Mouse (Mus musculus) liver, embryonic 13.5 days (tissue): ENCODE data around the gene Hipk4. TPM values are rescaled to one million over a fixed set of nuclear protein-coding genes. Genes with fewer than 3 reads are reported as not detected.

Experiments used
- ATAC-seq: fragments of 200-750 bp; cut with Nextera tagmentation; 2 replicates; pipeline ENCODE4 v1.8.0; 2017; ENCODE audit warnings: low read depth, mild to moderate bottlenecking, moderate number of reproducible peaks, moderate library complexity
- DNase-seq: peaks from one replicate; pipeline ENCODE4 v3.0.0; 2022
- H3K27ac ChIP-seq: fragments of 300-500 bp; sonication (generic); 2 replicates; pipeline ENCODE4 v1.5.1; 2015; ENCODE audit warnings: moderate library complexity, mild to moderate bottlenecking, inconsistent platforms
- H3K27me3 ChIP-seq: fragments of 300-500 bp; sonication (generic); 2 replicates; pipeline ENCODE4 v1.6.1; 2015; ENCODE audit warnings: mild to moderate bottlenecking, inconsistent platforms
- H3K36me3 ChIP-seq: fragments of 300-500 bp; sonication (generic); 2 replicates; pipeline ENCODE4 v1.6.1; 2015; ENCODE audit warnings: mild to moderate bottlenecking, inconsistent platforms
- H3K4me1 ChIP-seq: fragments of 300-500 bp; sonication (generic); replicated peaks from 2 replicates; pipeline ENCODE4 v1.6.1; 2015; ENCODE audit warnings: inconsistent platforms
- H3K4me2 ChIP-seq: fragments of 300-500 bp; sonication (generic); 2 replicates; pipeline ENCODE4 v1.6.1; 2015; ENCODE audit warnings: inconsistent platforms, mild to moderate bottlenecking, moderate library complexity
- H3K4me3 ChIP-seq: fragments of 300-500 bp; sonication (generic); replicated peaks from 2 replicates; pipeline ENCODE4 v1.5.1; 2015; ENCODE audit warnings: mild to moderate bottlenecking, inconsistent platforms
- H3K9ac ChIP-seq: fragments of 300-500 bp; sonication (generic); 2 replicates; pipeline ENCODE4 v1.6.1; 2015; ENCODE audit warnings: mild to moderate bottlenecking, inconsistent platforms
- H3K9me3 ChIP-seq: fragments of 300-500 bp; sonication (generic); replicated peaks from 2 replicates; pipeline ENCODE4 v1.6.1; 2016; ENCODE audit warnings: inconsistent platforms
- WGBS: fragments of 180-500 bp; shearing (Covaris S2); methylation state at CpG from one replicate; pipeline ENCODE4 v1.1.7; 2015; ENCODE audit not compliant: insufficient replicate concordance; 5-methylcytosine and 5-hydroxymethylcytosine counted together
- polyA plus RNA-seq: library from polyadenylated mRNA; unstranded; fragments of >200 nt; fragmentation: Nextera tagmentation; extraction: Ambion mirVana; gene quantifications from 2 replicates; pipeline ENCODE4 v1.2.1, GENCODE M21; 2015

Gene Hipk4
- polyA plus RNA-seq, result 0.08 and 0.12 TPM in 2 replicates

DNA sequence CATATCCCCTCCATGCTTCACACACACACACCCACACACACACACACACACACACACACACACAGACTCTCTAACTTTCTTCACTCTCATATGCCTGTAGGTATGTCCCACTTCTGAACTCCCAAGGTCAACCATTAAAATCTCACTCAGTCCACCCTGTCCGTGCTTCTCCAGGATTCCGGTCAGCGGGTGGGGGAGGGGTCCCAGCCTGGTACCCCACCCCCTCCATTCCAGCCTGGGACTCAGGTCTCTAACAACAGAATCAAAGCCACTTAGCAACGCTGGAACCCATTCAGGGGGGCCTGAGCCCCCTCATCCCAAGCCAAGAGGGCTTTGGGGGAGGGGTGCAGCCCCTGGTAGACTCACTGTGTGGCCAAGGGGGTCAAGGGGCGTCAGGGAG lies at the start of gene Hipk4:
Gene Hipk4, plus strand, starts transcription at position 301 of the 400 bp plus-strand sequence.
- DNase-seq, result no peak

DNA sequence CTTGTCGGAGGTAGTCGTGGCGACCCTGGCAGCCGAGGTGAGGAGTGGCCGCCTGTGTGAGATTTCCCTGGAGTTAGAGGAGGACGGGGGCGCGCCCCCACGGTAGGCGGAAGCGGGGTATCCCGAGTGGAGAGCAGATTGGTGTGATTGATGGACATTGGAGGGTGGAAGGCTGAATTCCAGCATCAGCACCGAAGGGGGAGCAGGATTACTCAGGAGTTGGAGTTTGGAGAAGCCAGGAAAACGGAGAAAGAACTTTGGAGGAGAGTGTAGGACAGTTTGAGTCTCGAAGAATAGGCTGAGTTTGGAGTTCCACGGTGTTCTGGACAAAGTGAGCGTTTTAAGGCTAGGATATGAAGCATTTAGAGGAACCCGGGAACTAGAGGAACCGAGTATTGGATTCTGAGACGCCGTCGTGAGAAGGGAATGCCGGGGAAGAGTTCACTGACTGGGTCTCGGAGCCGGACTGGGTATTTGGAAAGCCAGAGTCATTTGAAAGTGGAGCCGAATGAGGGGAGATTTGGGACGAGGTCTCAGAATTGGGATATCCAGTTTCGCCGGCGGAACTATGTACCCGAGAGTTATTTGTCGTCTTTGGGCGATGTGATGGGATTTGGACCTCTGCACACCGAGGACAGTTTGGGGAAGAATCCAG lies 49.1 kb upstream of the Hipk4 start:
- WGBS, result under 1% methylated on average over 34 of the region's 34 CpGs
- Histone ChIP-seq H3K4me2 (peak overlapping the region; percentile 79), H3K27ac (peak overlapping the region; percentile 96), H3K36me3 (peaks cover 30% of the 10 kb centered on the region), H3K4me1 (peaks cover 56% of the 10 kb centered on the region), H3K9me3 (no peaks in the 10 kb centered on the region), H3K4me3 (peak overlapping the region; percentile 83), H3K27me3 (no peaks in the 10 kb centered on the region), H3K9ac (peak overlapping the region; percentile 90)
- DNase-seq (no peak), ATAC-seq (no peak)

More for the DNA sequence above, at the start of gene Hipk4:
- no peak within 1 kb of the TSS for H3K27ac ChIP-seq
- 0 out of 2 replicates have a peak, but pooled peaks cover 6% of the 10 kb centered on the region for H3K36me3 ChIP-seq
- no peak for ATAC-seq
- H3K4me3 ChIP-seq, result no peak within 1 kb of the TSS
- H3K4me1 ChIP-seq, result peaks cover 27% of the 10 kb centered on the region
- no peaks in the 10 kb centered on the region for H3K27me3 ChIP-seq
- peaks cover 6% of the 10 kb centered on the region; the same call in 1 of the 2 replicates for H3K9me3 ChIP-seq
- 61% methylated on average over 5 of the region's 5 CpGs for WGBS
- no peak within 1 kb of the TSS for H3K9ac ChIP-seq
- no peak within 1 kb of the TSS for H3K4me2 ChIP-seq

DNA sequence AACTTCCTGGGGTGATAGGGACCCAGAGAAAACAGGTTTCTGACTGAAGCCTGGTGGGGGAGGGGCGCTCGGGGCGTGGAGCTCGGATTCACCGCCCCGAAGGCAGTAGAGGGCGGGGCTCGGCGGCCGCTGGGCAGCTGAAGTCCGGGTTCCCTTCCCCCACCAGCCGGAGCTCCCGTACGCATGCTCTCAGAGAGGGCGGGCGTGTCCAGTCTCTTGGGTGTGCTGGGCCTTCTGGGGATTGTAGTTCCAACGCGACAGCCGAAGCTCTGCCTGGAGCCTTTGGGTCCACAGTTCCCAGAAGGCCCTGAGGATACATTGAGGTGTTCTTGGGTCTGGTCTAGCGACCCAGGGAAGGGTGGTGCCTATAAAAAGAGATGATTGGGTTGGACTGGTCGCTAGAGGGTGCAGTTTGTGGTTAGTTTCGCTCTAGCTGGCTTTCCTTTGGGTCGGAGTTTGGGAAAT lies 48.5 kb upstream of the Hipk4 start:
- Histone ChIP-seq H3K4me2 (peak overlapping the region; percentile 79), H3K9ac (peak overlapping the region; percentile 90), H3K27ac (peak overlapping the region; percentile 96), H3K36me3 (peaks cover 30% of the 10 kb centered on the region), H3K9me3 (no peaks in the 10 kb centered on the region), H3K4me1 (peaks cover 61% of the 10 kb centered on the region), H3K4me3 (peak overlapping the region; percentile 83), H3K27me3 (no peaks in the 10 kb centered on the region)
- peak; percentile 88 for ATAC-seq
- DNase-seq, result peak; percentile 99
- under 1% methylated on average over 23 of the region's 23 CpGs for WGBS

DNA sequence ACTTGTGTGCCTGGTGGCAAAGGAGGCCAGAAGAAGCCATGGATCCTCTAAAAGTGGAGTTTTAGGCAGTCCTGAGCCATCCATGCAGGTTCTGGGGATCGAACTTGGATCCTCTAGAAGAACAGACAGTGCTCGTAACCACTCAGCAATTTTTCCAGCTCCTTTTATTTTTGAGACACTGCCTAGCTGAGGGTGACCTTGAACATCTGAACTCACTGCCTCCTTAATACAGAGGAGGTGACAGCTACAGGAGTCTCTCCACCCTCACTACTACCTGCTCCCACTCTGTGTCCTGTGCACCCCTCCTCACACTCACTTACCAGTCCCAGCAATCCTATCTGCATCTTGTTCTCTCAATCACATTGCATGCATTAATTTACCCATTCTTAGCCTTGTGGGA lies 47.5 kb upstream of the Hipk4 start:
- H3K27ac ChIP-seq, result peak overlapping the region; percentile 96
- no peak for ATAC-seq
- no peaks in the 10 kb centered on the region for H3K27me3 ChIP-seq
- H3K4me1 ChIP-seq, result peaks cover 72% of the 10 kb centered on the region
- peaks cover 30% of the 10 kb centered on the region for H3K36me3 ChIP-seq
- no peaks in the 10 kb centered on the region for H3K9me3 ChIP-seq
- DNase-seq, result no peak
- H3K9ac ChIP-seq, result peak overlapping the region; percentile 75
- WGBS, result 79% methylated on average over 2 of the region's 2 CpGs
- peak overlapping the region; percentile 83 for H3K4me3 ChIP-seq
- H3K4me2 ChIP-seq, result peak overlapping the region; percentile 79

DNA sequence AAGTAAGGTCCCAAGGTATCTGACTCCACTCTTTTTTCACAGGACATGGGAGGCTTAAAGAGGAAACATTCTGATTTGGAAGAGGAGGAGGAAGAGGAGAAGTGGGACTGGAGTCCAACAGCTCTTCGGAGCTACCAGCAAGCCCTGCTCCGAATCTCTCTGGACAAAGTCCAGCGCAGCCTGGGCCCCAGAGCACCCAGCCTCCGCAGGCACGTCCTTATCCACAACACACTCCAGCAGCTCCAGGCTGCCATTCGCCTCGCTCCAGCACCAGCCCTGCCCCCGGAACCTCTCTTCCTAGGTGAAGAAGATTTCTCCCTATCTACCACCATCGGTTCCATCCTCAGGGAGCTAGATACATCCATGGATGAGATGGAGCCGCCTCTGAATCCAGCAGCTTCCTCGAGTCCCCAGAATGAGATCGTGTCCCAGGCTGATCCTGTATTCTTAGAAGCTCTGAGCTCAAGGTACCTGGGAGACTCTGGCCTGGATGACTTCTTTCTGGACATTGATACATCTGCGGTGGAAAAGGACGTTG lies 46.9 kb upstream of the Hipk4 start:
- Histone ChIP-seq H3K4me2 (peak overlapping the region; percentile 79), H3K9ac (peak overlapping the region; percentile 75; the same call in 1 of the 2 replicates), H3K27ac (peak overlapping the region; percentile 96), H3K9me3 (no peaks in the 10 kb centered on the region), H3K36me3 (peaks cover 30% of the 10 kb centered on the region), H3K27me3 (no peaks in the 10 kb centered on the region), H3K4me3 (no peak overlapping the region; the same call in 1 of the 2 replicates), H3K4me1 (peaks cover 78% of the 10 kb centered on the region)
- ATAC-seq, result no peak
- no peak for DNase-seq
- WGBS, result 86% methylated on average over 14 of the region's 14 CpGs

DNA sequence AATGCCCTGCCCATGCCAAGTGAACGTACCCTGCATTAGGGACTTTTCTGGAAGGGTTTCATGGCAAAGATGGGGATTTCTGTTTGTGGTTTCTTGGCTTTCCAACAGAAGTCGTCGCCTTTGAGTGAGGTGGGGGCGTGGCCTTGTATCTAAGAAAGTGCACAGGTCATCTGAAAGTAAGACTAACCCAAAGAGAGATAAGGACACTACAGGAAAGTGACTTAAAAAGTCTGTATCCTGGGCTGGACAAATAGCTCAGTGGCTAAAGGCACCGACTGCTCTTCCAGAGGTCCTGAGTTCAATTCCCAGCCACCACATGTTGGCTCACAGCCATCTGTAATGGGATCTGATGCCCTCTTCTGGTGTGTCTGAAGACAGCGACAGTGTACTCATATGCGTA lies 44.5 kb upstream of the Hipk4 start:
- H3K4me3 ChIP-seq, result no peak overlapping the region
- H3K9me3 ChIP-seq, result no peaks in the 10 kb centered on the region
- H3K27ac ChIP-seq, result peak overlapping the region; percentile 91
- H3K4me2 ChIP-seq, result peak overlapping the region; percentile 21; the same call in 1 of the 2 replicates
- H3K36me3 ChIP-seq, result peaks cover 30% of the 10 kb centered on the region
- H3K4me1 ChIP-seq, result peaks cover 85% of the 10 kb centered on the region
- peak overlapping the region; percentile 33 for H3K9ac ChIP-seq
- no peaks in the 10 kb centered on the region for H3K27me3 ChIP-seq
- no peak for ATAC-seq
- DNase-seq, result no peak
- WGBS, result 47% methylated on average over 7 of the region's 7 CpGs

DNA sequence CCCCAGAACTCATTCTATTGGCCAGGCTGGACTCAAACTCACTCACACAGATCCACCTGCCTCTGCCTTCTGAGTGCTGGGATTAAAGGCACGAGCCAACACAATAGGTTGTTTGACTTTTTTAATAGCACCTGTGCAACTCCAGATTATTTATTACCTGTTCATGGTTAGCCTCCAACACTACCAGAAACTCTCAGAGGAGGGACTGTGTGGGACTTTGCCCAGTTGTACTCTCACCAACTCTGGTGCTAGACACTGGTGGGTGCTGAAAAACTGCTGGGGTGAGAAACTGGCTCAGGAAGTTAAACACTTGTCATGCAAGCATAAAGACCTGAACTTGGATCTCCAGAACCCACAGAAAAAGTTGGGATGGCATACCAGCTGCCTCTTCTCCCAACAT lies 43.3 kb upstream of the Hipk4 start:
- Histone ChIP-seq H3K9me3 (no peaks in the 10 kb centered on the region), H3K36me3 (peaks cover 30% of the 10 kb centered on the region), H3K27me3 (no peaks in the 10 kb centered on the region), H3K4me2 (peak overlapping the region; percentile 73), H3K9ac (peak overlapping the region; percentile 50), H3K4me1 (peaks cover 97% of the 10 kb centered on the region), H3K4me3 (0 out of 2 replicates have a peak overlapping the region, but pooled peaks have one; percentile 49), H3K27ac (peak overlapping the region; percentile 91)
- no peak for ATAC-seq
- no peak for DNase-seq
- WGBS, result 81% methylated on average over 1 of the region's 1 CpGs

DNA sequence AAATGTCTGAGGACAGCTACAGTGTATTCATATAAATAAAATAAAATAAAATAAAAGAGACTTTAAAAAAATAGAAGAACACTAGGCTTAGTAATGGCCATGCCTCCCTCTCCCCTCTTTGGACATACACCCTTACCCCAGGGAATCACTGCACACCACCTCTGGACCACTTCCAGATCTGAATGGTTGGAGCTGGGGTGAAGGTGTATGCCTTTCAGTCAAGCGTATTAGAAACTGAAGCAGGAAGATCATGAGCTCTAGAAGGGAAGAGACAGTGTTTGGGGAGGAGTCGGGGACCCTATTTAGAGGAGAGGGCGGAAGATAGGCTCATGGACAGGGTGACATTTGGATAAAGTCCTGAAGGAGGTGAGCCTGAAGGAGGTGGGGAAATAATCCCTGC lies 42.6 kb upstream of the Hipk4 start:
- Histone ChIP-seq H3K4me2 (peak overlapping the region; percentile 73), H3K36me3 (peaks cover 30% of the 10 kb centered on the region), H3K27me3 (no peaks in the 10 kb centered on the region), H3K4me1 (peaks cover 98% of the 10 kb centered on the region), H3K4me3 (peak overlapping the region; percentile 49), H3K27ac (peak overlapping the region; percentile 91), H3K9ac (peak overlapping the region; percentile 73), H3K9me3 (no peaks in the 10 kb centered on the region)
- ATAC-seq, result no peak
- DNase-seq, result no peak
- WGBS, result 77% methylated on average over 3 of the region's 3 CpGs

DNA sequence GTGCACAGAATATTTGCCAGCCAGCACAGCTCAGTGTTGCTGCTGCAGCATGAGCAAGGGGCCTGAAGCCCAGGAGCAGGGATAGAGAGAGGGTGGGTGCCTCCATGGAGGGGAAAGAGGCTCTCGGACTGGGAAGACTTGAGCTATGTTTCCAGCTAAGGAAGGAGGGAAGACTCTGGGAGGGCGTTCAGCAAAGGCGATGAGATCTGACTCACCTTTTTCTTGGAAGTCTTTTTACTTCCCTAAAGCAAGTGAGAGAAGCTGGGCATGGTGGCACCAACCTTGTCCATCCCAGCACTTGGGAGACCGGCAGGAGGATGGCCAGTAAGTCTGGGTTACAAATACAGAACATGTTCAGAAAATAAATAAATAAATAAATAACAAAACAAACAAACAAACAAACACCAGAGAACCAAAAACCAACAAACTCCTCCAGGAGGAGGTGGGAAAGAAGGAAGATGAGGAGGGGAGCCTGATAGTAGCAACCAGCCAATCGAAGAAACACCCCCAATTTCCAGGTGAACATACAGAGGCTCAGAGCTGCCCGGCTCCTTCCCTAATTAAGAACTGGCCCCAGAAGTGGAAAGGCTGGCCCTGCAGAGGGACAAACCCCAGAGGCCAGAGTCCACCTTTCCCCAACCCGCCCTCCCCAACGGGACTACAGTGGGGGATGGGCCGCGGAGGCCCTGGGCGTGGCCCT lies 42.0 kb upstream of the Hipk4 start:
- Histone ChIP-seq H3K36me3 (peaks cover 25% of the 10 kb centered on the region), H3K27ac (peak overlapping the region; percentile 91), H3K9me3 (no peaks in the 10 kb centered on the region), H3K9ac (peak overlapping the region; percentile 73), H3K4me2 (peak overlapping the region; percentile 73), H3K27me3 (no peaks in the 10 kb centered on the region), H3K4me3 (peak overlapping the region; percentile 49), H3K4me1 (peaks cover 97% of the 10 kb centered on the region)
- DNase-seq (no peak), ATAC-seq (no peak)
- 19% methylated on average over 11 of the region's 11 CpGs for WGBS

DNA sequence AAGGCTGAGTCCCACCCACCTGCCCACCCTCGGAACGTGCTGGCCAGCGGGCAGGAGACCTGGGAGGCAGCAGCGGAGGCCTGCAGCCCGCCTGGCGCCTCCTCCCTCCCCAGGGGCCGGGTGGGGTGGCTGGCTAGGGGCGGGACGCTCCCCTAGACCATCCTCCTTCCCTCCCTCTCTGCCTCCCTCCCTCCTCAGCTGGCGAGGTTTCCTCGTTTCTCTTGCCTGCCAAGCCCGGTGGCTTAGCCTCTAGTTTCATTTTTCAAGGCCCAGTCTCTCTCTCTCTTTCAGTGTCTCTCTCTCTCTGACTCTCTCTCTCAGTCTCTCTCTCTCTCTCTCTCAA lies 41.5 kb upstream of the Hipk4 start:
- peak; percentile 87 for DNase-seq
- WGBS, result 2% methylated on average over 12 of the region's 12 CpGs
- Histone ChIP-seq H3K27me3 (no peaks in the 10 kb centered on the region), H3K4me1 (peaks cover 92% of the 10 kb centered on the region), H3K4me2 (peak overlapping the region; percentile 73), H3K27ac (peak overlapping the region; percentile 91), H3K9ac (peak overlapping the region; percentile 73), H3K9me3 (no peaks in the 10 kb centered on the region), H3K36me3 (peaks cover 20% of the 10 kb centered on the region), H3K4me3 (peak overlapping the region; percentile 49)
- ATAC-seq, result peak; percentile 97

DNA sequence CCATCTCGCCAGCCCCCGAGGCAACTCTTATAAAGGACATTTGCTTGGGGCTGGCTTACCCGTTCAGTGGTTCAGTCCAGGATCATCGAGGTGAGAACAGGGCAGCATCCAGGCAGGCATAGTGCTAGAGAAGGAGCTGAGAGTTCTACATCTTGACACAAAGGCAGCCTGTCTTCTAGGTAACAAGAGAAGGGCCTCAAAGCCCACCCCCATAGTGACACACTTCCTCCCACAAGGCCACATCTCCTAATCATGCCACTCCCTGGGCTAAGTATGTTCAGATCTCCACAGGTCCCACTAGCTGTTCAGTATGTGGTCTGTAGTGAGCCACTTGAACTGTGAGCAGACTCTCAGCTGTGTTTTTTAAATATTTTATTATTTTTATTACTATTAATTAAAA lies 39.2 kb upstream of the Hipk4 start:
- H3K9ac ChIP-seq, result no peak overlapping the region
- H3K36me3 ChIP-seq, result peaks cover 2% of the 10 kb centered on the region; the same call in 1 of the 2 replicates
- DNase-seq (no peak), ATAC-seq (no peak)
- no peaks in the 10 kb centered on the region for H3K9me3 ChIP-seq
- no peak overlapping the region for H3K4me2 ChIP-seq
- peaks cover 85% of the 10 kb centered on the region for H3K4me1 ChIP-seq
- H3K27me3 ChIP-seq, result no peaks in the 10 kb centered on the region
- H3K4me3 ChIP-seq, result no peak overlapping the region
- WGBS, result 79% methylated on average over 4 of the region's 4 CpGs
- H3K27ac ChIP-seq, result peak overlapping the region; percentile 25; the same call in 1 of the 2 replicates
